Mouse (Mus musculus) thymus, adult 2 months (tissue): ENCODE measurements around the gene Gm28363. TPM values are rescaled to one million over a fixed set of nuclear protein-coding genes. Genes with fewer than 3 reads are reported as not detected.
"Not testable (repeated sequence)": the region's sequence is repeated elsewhere in the genome, so short reads cannot be mapped to it uniquely, and the experiment has no call there.

Source experiments
- DNase-seq: peaks from one replicate; pipeline ENCODE4 v3.0.0; 2021
- H3K27ac ChIP-seq: fragments of 200-500 bp; 2 replicates; pipeline ENCODE4 v1.5.1; 2012; ENCODE audit warnings: low read length, control low read depth; ENCODE audit not compliant: control insufficient read depth, insufficient read depth
- H3K27me3 ChIP-seq: fragments of 200-500 bp; 2 replicates; pipeline ENCODE4 v1.6.1; 2012; ENCODE audit warnings: mild to moderate bottlenecking, low read length, moderate library complexity, mixed read lengths; ENCODE audit not compliant: control insufficient read depth, insufficient read depth
- H3K36me3 ChIP-seq: fragments of 200-500 bp; 2 replicates; pipeline ENCODE4 v1.6.1; 2012; ENCODE audit warnings: mild to moderate bottlenecking, low read length, moderate library complexity; ENCODE audit not compliant: control insufficient read depth, insufficient read depth
- H3K4me1 ChIP-seq: fragments of 200-500 bp; replicated peaks from 2 replicates; pipeline ENCODE4 v1.6.1; 2012; ENCODE audit warnings: low read length; ENCODE audit not compliant: control insufficient read depth, insufficient read depth
- H3K4me3 ChIP-seq: fragments of 200-500 bp; 2 replicates; pipeline ENCODE4 v1.5.1; 2012; ENCODE audit warnings: mild to moderate bottlenecking, low read length, control low read depth, moderate library complexity; ENCODE audit not compliant: control insufficient read depth, insufficient read depth
- WGBS: fragments of 180-500 bp; shearing (Covaris S2); methylation state at CpG from one replicate; pipeline ENCODE4 v1.1.7; 2018; 5-methylcytosine and 5-hydroxymethylcytosine counted together
- polyA plus RNA-seq: library from polyadenylated mRNA; depleted of rRNA; stranded (reverse); fragments of >200 nt; gene quantifications from 2 replicates; pipeline ENCODE4 v1.2.3, GENCODE M21; 2012; rRNA removed

Gm28363 gene
- polyA plus RNA-seq: not detected in 2 replicates

DNA sequence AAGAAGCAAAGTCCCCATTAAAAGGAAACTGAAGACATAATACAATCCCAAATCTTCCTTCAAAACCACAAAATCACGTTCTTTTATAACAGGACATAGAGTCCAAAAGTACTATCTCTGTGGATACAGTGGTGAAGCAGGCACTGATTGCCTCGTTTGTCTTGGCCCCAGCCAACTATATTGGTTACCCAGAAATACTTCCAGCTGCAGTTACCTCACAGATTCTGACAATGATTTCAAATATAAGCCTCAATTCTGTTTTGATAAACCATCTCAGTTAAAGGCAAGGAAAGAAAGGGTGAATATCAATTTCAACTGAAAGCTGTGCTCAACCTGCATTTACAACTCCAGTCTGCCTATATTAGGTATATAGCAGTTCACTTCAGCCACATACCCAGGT, at the start of gene Gm28363:
Gene Gm28363 (plus strand): TSS at position 301 of the 400 bp plus-strand sequence.
- not testable (repeated sequence) for H3K27ac ChIP-seq, H3K4me1 ChIP-seq, H3K36me3 ChIP-seq, H3K4me3 ChIP-seq, H3K27me3 ChIP-seq, DNase-seq
- WGBS: 70% methylated on average over 2 of the region's 2 CpGs

DNA sequence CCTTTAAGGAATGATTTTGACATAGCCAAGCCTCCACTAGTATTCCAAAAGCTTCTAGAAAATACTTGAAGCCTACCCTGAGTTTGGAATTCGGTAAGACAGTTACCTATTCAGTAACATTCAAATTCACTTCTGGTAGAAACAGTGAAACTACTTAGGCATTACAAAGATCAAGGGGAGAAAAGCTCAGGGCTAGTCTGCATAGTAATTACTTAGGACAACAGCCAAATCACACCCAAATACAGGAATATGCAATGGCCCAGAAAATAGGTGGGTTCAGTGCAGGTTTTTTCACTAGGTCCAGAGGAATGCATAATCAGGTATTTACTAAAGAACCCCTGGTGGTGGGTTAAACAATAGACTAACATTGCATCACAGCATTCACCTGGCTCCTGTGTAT, 46.7 kb upstream of the Gm28363 start:
- H3K27me3 ChIP-seq, H3K4me3 ChIP-seq, H3K36me3 ChIP-seq, H3K27ac ChIP-seq, DNase-seq, H3K4me1 ChIP-seq: not testable (repeated sequence)
- 60% methylated on average over 1 of the region's 1 CpGs for WGBS

Other genes with a start within 250 kb of the Gm28363 start
- gene B020011L13Rik, start 84.0 kb downstream of the Gm28363 start, polyA plus RNA-seq: not detected in 2 replicates
- not detected in 2 replicates for gene Gm28360, start 132.9 kb downstream of the Gm28363 start, polyA plus RNA-seq
- gene Gm28168, start 230.9 kb downstream of the Gm28363 start, polyA plus RNA-seq: not detected in 2 replicates